Mouse (Mus musculus): ENCODE measurements at regions not wholly inside any gene's neighbourhood (a gene's known extent, or its start where the extent isn't known, plus 50 kb on each side); places are given as distances from the start of the nearest gene placed in this dataset.
A peak's percentile ranks its signal among the peaks of the same experiment; 100 is the strongest.

DNA sequence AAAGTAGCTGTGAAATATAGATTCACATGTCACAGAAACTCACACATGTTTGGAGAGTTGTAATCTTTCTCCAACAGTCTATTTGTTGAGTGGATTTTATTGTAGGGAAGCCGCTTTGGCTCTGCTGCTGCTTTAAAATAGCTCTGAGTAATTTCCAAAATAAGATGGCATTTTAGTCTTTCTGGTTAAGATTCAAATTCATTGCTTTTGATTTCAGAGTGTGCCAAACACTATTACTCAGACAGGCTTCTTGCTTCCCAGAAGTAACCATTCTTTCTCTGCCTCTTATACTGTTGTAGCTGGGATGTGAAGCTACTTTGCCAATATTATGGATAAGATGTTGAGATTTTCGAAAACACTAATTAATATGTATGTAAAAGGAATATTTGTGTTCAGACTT, 134.6 kb upstream of the Sdr16c6 start:
- no peak for ATAC-seq
- Histone ChIP-seq H3K9me3 (no peaks in the 10 kb centered on the region), H3K9ac (no peak overlapping the region), H3K4me3 (replicated peaks) (no peak overlapping the region), H3K36me3 (no peaks in the 10 kb centered on the region), H3K4me2 (replicated peaks) (no peak overlapping the region), H3K4me1 (replicated peaks) (no peaks in the 10 kb centered on the region), H3K27ac (no peak overlapping the region), H3K27me3 (replicated peaks) (no peaks in the 10 kb centered on the region)
- 86% methylated on average over 2 of the region's 2 CpGs for WGBS

GRCm38 (mm10) chr4:4205158-4205557, 127.8 kb upstream of the Sdr16c6 start:
- Histone ChIP-seq H3K36me3 (no peaks in the 10 kb centered on the region), H3K4me3 (replicated peaks) (no peak overlapping the region), H3K27ac (no peak overlapping the region), H3K9me3 (no peaks in the 10 kb centered on the region), H3K27me3 (replicated peaks) (no peaks in the 10 kb centered on the region), H3K9ac (no peak overlapping the region), H3K4me1 (replicated peaks) (no peaks in the 10 kb centered on the region), H3K4me2 (replicated peaks) (no peak overlapping the region)
- WGBS, result 48% methylated on average over 1 of the region's 1 CpGs
- ATAC-seq, result peak; percentile 72

DNA sequence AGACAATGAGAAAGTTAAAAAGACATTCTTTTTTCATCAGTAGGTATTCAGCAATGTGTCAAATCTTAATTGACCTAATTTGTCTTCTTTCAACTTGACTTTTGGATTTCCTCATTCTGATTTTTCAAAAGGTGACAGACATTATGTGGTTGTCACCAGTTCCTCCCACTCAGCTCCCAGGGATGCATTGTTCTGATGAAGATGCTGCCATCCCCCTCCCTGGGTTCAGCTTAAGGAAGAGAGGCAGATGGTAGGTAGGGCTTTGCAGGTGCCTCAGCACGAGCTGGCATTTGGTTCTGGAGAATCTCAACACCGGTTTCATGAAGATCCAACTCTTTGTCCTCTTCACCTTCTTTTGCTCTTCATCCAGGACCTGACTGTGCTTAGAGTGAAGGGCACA, 122.0 kb upstream of the Sdr16c6 start:
- no peaks in the 10 kb centered on the region; the same call in 1 of the 2 replicates for H3K4me1 ChIP-seq (replicated peaks)
- H3K4me3 ChIP-seq (replicated peaks), result no peak overlapping the region
- H3K9me3 ChIP-seq, result no peaks in the 10 kb centered on the region
- no peak for ATAC-seq
- H3K27ac ChIP-seq, result no peak overlapping the region
- 42% methylated on average over 2 of the region's 2 CpGs for WGBS
- H3K9ac ChIP-seq, result no peak overlapping the region
- H3K27me3 ChIP-seq (replicated peaks), result no peaks in the 10 kb centered on the region
- no peak overlapping the region for H3K4me2 ChIP-seq (replicated peaks)
- H3K36me3 ChIP-seq, result no peaks in the 10 kb centered on the region

GRCm38 (mm10) chr4:4195834-4196233, 118.5 kb upstream of the Sdr16c6 start:
- Histone ChIP-seq H3K9me3 (no peaks in the 10 kb centered on the region), H3K4me2 (replicated peaks) (no peak overlapping the region), H3K9ac (no peak overlapping the region), H3K27me3 (replicated peaks) (no peaks in the 10 kb centered on the region), H3K27ac (no peak overlapping the region), H3K4me1 (replicated peaks) (no peaks in the 10 kb centered on the region; the same call in 1 of the 2 replicates), H3K4me3 (replicated peaks) (no peak overlapping the region), H3K36me3 (no peaks in the 10 kb centered on the region)
- ATAC-seq, result no peak
- WGBS, result 76% methylated on average over 2 of the region's 2 CpGs

DNA sequence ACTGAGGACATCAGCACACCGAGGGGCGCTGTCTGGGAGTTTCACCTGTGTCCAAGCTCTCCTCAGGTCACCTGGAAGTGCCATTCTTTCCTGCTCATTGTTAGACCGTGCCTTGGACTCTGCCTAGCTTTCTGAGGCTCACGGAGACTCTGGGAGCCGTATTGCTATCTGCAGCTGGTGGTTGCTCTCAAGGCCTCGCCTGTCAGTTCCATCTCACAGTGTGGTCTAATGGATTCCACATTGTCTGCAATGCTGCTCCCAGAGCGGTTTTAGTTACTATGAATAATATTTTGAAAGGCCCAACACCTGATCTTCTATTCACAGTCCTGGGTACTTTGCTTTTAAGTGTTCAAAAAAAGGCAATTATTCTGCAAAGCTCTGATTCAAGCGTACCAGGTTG, 117.9 kb upstream of the Sdr16c6 start:
- Histone ChIP-seq H3K27me3 (replicated peaks) (no peaks in the 10 kb centered on the region), H3K4me2 (replicated peaks) (no peak overlapping the region), H3K36me3 (no peaks in the 10 kb centered on the region), H3K9ac (no peak overlapping the region), H3K27ac (no peak overlapping the region), H3K9me3 (no peaks in the 10 kb centered on the region), H3K4me1 (replicated peaks) (no peaks in the 10 kb centered on the region; the same call in 1 of the 2 replicates), H3K4me3 (replicated peaks) (no peak overlapping the region)
- ATAC-seq, result no peak
- 68% methylated on average over 8 of the region's 8 CpGs for WGBS

Data from intestine, embryonic 15.5 days (tissue).